Mouse (Mus musculus) embryonic facial prominence, embryonic 13.5 days (tissue): ENCODE results near the gene Tbc1d2. TPM values are rescaled to one million over a fixed set of nuclear protein-coding genes. Genes with fewer than 3 reads are reported as not detected.
"Not testable (repeated sequence)": the region's sequence is repeated elsewhere in the genome, so short reads cannot be mapped to it uniquely, and the experiment has no call there.

Experiments
- ATAC-seq: fragments of 200-750 bp; cut with Nextera tagmentation; 2 replicates; pipeline ENCODE4 v1.8.0; 2017; ENCODE audit warnings: low read depth; ENCODE audit not compliant: insufficient number of reproducible peaks, insufficient read depth, low FRiP score, low TSS enrichment
- H3K27ac ChIP-seq: fragments of 300-500 bp; sonication (generic); 2 replicates; pipeline ENCODE4 v1.5.1; 2015; ENCODE audit warnings: moderate library complexity, mild to moderate bottlenecking, inconsistent platforms
- H3K27me3 ChIP-seq: fragments of 300-500 bp; sonication (generic); 2 replicates; pipeline ENCODE4 v1.6.1; 2015; ENCODE audit warnings: mild to moderate bottlenecking, inconsistent platforms
- H3K36me3 ChIP-seq: fragments of 300-500 bp; sonication (generic); 2 replicates; pipeline ENCODE4 v1.6.1; 2015; ENCODE audit warnings: mild to moderate bottlenecking, inconsistent platforms
- H3K4me1 ChIP-seq: fragments of 300-500 bp; sonication (generic); 2 replicates; pipeline ENCODE4 v1.6.1; 2015; ENCODE audit warnings: inconsistent platforms
- H3K4me2 ChIP-seq: fragments of 300-500 bp; sonication (generic); 2 replicates; pipeline ENCODE4 v1.6.1; 2015; ENCODE audit warnings: moderate library complexity, mild to moderate bottlenecking, inconsistent platforms
- H3K4me3 ChIP-seq: fragments of 300-500 bp; sonication (generic); 2 replicates; pipeline ENCODE4 v1.5.1; 2015; ENCODE audit warnings: mild to moderate bottlenecking, inconsistent platforms
- H3K9ac ChIP-seq: fragments of 300-500 bp; sonication (generic); 2 replicates; pipeline ENCODE4 v1.6.1; 2015; ENCODE audit warnings: mild to moderate bottlenecking, inconsistent platforms
- H3K9me3 ChIP-seq: fragments of 300-500 bp; sonication (generic); 2 replicates; pipeline ENCODE4 v1.6.1; 2016; ENCODE audit warnings: inconsistent platforms
- WGBS: fragments of 180-500 bp; shearing (Covaris S2); methylation state at CpG from one replicate; pipeline ENCODE4 v1.1.7; 2015; ENCODE audit warnings: mixed read lengths; 5-methylcytosine and 5-hydroxymethylcytosine counted together
- polyA plus RNA-seq: library from polyadenylated mRNA; unstranded; fragments of >200 nt; fragmentation: Nextera tagmentation; extraction: Ambion mirVana; gene quantifications from 2 replicates; pipeline ENCODE4 v1.2.1, GENCODE M21; 2015

Gene Tbc1d2
- polyA plus RNA-seq, 1 experiment from 2014 or later: 2.8 TPM

DNA sequence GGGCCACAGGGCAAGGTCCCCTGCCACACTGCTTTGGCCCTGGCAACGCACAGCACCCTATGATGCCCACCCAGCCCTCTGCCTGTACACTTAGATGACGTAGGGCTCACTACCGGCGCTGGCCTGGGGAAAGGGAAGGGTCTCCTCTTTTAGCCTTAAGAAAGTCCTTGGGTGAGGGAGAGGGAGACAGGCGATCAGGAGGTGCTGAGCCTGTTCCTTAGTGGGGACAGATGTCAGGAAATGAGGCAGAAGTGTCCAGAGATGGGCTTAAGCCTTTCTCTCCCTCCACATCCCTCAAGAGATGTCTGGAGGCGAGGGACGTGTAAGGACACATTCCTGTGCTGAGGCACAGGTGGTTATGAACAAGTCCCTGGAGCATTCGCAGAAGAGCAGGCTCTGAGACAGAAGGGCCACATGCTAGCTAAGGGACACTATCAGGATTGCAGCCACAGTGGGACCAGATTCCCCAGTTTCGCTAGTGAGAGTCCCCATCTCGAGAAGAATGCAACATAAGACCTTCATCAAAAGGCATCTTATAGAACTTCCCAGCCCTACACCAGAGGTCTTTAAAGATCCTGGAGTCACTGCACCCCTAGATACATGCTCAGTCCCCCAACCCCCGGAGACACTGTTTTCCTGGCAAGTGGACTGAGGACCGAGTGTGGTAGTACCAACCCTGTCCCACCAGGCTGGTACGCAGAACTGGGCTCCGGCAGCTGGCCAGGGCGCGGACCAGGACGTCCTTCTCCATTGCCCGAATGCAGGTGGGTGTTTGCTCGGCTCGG is 49.3 kb downstream of the Tbc1d2 start:
- H3K9ac ChIP-seq: peak overlapping the region; percentile 70

DNA sequence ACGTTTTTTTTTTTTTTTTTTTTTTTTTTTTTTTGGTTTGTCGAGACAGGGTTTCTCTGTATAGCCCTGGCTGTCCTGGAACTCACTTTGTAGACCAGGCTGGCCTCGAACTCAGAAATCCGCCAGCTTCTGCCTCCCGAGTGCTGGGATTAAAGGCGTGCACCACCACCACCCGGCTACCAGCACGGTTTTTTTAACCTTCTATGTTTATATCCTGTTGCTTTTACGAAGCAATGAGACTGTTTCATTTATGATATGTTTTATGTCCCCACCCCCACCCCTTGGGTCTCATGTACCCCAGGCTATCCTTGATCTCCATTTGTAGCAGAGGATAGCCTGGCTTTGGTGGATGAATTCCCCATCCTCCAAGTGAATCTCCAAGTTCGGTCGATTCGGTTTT is 50.4 kb downstream of the Tbc1d2 start:
- H3K4me3 ChIP-seq, H3K9ac ChIP-seq, H3K36me3 ChIP-seq, ATAC-seq, H3K27ac ChIP-seq, H3K4me2 ChIP-seq, H3K9me3 ChIP-seq: not testable (repeated sequence)
- WGBS: 76% methylated on average over 12 of the region's 12 CpGs
- Histone ChIP-seq H3K27me3 (peaks cover 60% of the 10 kb centered on the region), H3K4me1 (peaks cover 16% of the 10 kb centered on the region)

More for the DNA sequence above, 49.3 kb downstream of the Tbc1d2 start:
- Histone ChIP-seq H3K4me2 (peak overlapping the region; percentile 98), H3K36me3 (no peaks in the 10 kb centered on the region), H3K27ac (no peak overlapping the region), H3K27me3 (peaks cover 60% of the 10 kb centered on the region), H3K4me3 (peak overlapping the region; percentile 61), H3K9me3 (no peaks in the 10 kb centered on the region), H3K4me1 (peaks cover 19% of the 10 kb centered on the region)
- ATAC-seq: no peak
- 34% methylated on average over 20 of the region's 20 CpGs for WGBS

DNA sequence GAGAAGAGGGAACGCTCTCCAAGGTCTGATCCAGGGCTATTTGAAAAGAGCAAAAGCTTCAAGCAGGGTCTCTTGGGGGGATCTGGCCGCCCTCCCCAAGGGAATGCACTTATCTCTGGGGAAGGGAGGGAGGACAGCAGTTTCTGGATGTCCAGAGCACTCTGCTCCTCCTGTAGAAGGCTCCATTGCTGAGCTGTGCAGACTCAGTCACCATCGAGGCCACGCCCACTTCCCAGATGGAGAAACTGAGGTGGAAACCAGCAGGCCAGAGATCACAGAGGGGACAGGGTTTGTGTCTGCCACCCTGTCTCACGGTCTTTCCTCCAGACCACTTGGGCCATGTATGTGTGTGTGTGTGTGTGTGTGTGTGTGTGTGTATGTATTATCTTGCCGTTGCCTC is 51.0 kb downstream of the Tbc1d2 start:
- ATAC-seq: no peak
- WGBS: 74% methylated on average over 6 of the region's 6 CpGs
- no peak overlapping the region for H3K27ac ChIP-seq
- no peaks in the 10 kb centered on the region for H3K9me3 ChIP-seq
- H3K27me3 ChIP-seq: peaks cover 60% of the 10 kb centered on the region
- H3K4me3 ChIP-seq: no peak overlapping the region
- no peaks in the 10 kb centered on the region for H3K36me3 ChIP-seq
- no peak overlapping the region for H3K9ac ChIP-seq
- H3K4me2 ChIP-seq: no peak overlapping the region
- peaks cover 10% of the 10 kb centered on the region for H3K4me1 ChIP-seq

DNA sequence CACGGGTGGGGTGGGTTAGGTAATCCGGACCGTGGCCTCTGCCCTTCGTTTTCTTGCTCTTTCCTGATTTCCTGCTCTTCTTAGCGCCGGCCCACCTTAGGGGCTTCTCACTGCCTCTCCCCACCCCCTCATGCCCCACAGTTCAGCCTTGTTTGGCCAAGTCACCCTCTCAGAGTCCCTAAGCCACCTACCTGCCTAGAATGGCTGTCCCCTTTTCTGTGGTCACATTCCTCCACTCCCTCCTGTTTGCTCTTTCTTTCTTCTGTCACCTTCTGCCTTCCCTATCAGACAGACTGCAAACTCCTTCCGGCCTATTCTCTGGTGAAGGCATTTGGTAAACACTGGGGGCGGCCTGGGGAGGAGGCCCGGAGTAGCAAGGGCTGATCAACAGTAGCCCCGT is 51.9 kb downstream of the Tbc1d2 start:
- Histone ChIP-seq H3K4me1 (peaks cover 10% of the 10 kb centered on the region), H3K9ac (no peak overlapping the region), H3K36me3 (no peaks in the 10 kb centered on the region), H3K4me2 (no peak overlapping the region), H3K9me3 (no peaks in the 10 kb centered on the region), H3K27me3 (peaks cover 55% of the 10 kb centered on the region), H3K27ac (no peak overlapping the region), H3K4me3 (no peak overlapping the region)
- no peak for ATAC-seq
- WGBS: 57% methylated on average over 10 of the region's 10 CpGs

DNA sequence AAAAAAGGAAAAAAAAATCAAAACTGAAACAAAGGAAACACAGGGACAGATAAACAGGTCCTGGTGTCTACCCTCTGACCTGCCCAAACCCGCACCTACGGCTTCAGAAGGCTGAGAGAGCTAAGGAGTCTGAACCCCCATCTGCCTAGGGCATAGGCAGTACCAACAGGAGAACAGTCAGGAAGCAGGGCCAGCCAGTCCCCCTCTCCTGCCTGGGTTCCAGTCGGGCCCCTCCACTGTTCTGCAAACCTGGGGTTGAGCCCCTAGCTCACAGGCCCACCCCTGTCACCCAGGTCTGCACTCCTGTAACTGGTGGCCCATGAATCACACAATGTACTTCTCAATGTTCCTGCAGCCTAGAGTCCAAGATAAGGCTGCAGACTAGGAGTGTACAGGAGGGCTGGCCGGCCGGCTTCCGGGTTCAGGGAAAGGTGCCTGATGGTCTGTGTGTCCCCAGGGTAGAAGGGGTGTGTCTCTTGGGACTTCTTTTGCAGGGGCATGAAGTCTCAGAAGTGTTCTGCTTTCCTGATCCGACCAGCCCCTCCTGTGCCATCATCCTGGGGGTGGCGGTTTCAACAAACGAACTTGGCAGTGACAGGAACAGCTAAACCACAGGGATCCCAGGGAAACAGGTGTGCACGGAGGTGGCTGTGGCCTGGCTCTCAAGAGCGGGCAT is 52.6 kb downstream of the Tbc1d2 start:
- no peaks in the 10 kb centered on the region for H3K9me3 ChIP-seq
- H3K36me3 ChIP-seq: no peaks in the 10 kb centered on the region
- no peak overlapping the region for H3K9ac ChIP-seq
- H3K27ac ChIP-seq: no peak overlapping the region
- H3K4me3 ChIP-seq: no peak overlapping the region
- WGBS: 62% methylated on average over 11 of the region's 11 CpGs
- no peak overlapping the region for H3K4me2 ChIP-seq
- H3K27me3 ChIP-seq: peaks cover 48% of the 10 kb centered on the region
- no peak for ATAC-seq
- H3K4me1 ChIP-seq: peaks cover 10% of the 10 kb centered on the region

DNA sequence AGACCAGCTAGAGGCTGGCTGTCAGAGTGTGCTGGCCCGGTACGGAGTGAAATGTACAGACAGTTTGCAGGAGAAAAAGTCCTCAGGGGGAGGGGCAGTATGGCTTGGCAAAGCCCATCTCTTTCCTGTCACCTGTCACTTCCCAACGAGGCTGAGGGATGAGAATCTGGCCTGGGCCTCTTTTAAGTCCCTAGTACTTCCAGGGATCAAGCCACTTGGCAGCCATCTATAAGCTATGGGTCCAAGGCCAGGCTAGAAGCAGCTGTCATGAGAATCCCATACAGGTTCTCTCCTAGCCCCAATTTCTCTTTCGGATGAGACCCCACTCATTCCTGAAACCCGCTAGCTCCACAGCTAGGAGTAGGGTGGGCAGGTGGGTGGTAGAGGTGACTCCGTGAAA is 53.6 kb downstream of the Tbc1d2 start:
- Histone ChIP-seq H3K27me3 (peaks cover 37% of the 10 kb centered on the region), H3K9me3 (no peaks in the 10 kb centered on the region), H3K4me3 (no peak overlapping the region), H3K4me2 (no peak overlapping the region), H3K4me1 (peaks cover 7% of the 10 kb centered on the region), H3K27ac (no peak overlapping the region), H3K36me3 (no peaks in the 10 kb centered on the region), H3K9ac (no peak overlapping the region)
- WGBS: 79% methylated on average over 6 of the region's 6 CpGs
- no peak for ATAC-seq

DNA sequence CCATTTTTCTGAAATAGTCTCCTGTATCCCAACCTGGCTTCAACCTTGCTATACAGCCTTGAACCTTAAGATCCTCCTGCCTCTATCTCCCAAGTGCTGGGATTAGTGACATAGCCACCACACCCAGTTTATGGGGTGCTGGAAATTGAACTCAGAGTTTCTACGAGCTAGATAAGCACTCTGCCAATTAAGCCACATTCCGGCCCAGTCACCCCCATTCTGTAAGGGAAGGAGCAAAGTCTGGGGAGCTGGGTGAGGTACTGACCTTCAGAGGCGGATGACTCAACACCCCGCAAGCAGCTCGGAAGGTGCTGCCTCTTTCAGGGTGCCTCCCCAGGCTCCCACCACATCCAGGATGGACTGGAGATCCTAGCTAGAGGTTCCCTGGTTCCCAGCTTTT is 55.9 kb downstream of the Tbc1d2 start:
- ATAC-seq: no peak
- H3K27ac ChIP-seq: no peak overlapping the region
- H3K4me1 ChIP-seq: no peaks in the 10 kb centered on the region
- no peak overlapping the region for H3K4me3 ChIP-seq
- no peaks in the 10 kb centered on the region for H3K9me3 ChIP-seq
- H3K27me3 ChIP-seq: peaks cover 17% of the 10 kb centered on the region
- no peaks in the 10 kb centered on the region for H3K36me3 ChIP-seq
- H3K9ac ChIP-seq: no peak overlapping the region
- no peak overlapping the region for H3K4me2 ChIP-seq
- 81% methylated on average over 5 of the region's 5 CpGs for WGBS

DNA sequence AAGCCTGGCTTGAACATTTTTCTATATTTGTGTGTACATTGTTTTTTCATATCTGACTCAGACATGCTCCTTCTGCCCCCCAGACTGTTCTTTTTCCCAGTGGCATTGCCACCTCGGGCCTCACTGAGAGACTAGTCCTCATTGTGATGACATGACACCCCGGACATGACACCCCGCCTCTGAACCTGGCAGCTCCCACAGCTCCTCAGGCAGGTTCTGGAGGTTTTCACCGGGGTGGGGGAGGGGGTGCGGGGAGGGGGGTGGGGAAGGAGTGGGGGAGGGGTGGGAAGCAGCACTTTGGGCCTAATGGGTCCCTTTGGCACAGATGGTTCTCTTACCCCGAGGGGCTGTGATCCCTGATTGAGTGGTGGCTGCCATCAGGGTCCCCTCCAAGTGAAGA is 56.5 kb downstream of the Tbc1d2 start:
- Histone ChIP-seq H3K9ac (no peak overlapping the region), H3K4me2 (no peak overlapping the region), H3K27ac (no peak overlapping the region), H3K4me1 (no peaks in the 10 kb centered on the region), H3K27me3 (peaks cover 13% of the 10 kb centered on the region), H3K36me3 (no peaks in the 10 kb centered on the region), H3K4me3 (no peak overlapping the region), H3K9me3 (no peaks in the 10 kb centered on the region)
- WGBS: 40% methylated on average over 6 of the region's 6 CpGs
- ATAC-seq: no peak

DNA sequence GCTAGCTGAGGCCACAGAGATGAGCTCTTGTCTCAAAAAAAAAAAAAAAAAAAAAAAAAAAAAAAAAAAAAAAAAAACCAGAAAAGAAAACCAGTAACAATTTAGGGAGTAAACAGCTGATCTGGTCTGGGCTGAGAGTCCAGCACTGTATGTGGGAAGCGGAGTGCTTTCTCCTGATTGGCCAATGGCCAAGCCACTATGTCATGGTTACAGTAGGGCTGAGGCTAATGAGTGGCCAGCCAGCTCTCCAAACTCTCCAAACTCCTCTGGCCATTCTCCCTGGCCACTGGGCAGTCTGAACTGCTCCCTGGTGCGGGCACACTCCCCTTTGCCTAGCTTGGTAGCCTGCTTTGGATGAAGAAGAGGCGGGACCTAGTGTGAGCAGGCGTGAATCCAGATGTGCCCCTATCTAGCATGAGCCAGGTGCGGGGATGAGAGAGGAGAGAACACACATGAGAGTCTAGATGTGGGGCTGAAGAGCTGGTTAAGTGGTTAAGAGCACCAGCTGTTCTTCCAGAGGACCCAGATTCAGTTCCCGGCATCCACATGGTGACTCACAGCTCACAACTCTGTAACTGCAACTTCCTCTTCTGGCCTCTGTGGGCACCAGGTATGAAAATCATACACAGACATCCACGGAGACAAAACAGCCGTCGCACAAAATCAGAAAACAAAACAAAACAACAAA is 58.0 kb downstream of the Tbc1d2 start:
- no peak overlapping the region for H3K9ac ChIP-seq
- WGBS: 87% methylated on average over 9 of the region's 9 CpGs
- no peak for ATAC-seq
- no peak overlapping the region for H3K4me3 ChIP-seq
- no peaks in the 10 kb centered on the region for H3K9me3 ChIP-seq
- H3K27me3 ChIP-seq: no peaks in the 10 kb centered on the region
- H3K4me1 ChIP-seq: no peaks in the 10 kb centered on the region
- no peaks in the 10 kb centered on the region for H3K36me3 ChIP-seq
- no peak overlapping the region for H3K27ac ChIP-seq
- H3K4me2 ChIP-seq: no peak overlapping the region

DNA sequence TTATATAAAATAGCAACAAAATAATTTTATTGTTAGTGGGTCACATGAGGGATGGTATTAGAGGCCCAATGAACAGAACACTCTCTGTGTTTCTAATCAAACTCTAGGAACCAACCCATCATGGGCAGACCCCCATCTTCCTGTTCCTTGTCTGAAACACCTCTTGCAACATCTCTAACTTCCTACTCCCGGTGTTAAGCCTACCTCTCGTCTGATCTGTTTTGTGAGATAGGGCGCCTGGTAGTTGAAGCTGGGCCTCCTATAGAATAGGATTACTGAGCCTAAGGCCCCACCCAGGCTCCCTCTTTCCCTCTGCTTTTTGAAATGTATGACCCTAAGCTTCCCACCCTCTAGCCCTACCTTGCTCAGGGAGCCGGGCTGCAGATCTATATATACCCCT is 59.2 kb downstream of the Tbc1d2 start:
- no peak for ATAC-seq
- 72% methylated on average over 4 of the region's 4 CpGs for WGBS
- Histone ChIP-seq H3K27ac (no peak overlapping the region), H3K9me3 (no peaks in the 10 kb centered on the region), H3K4me2 (no peak overlapping the region), H3K4me1 (0 out of 2 replicates have a peak, but pooled peaks cover 1% of the 10 kb centered on the region), H3K4me3 (no peak overlapping the region), H3K9ac (no peak overlapping the region), H3K36me3 (no peaks in the 10 kb centered on the region), H3K27me3 (no peaks in the 10 kb centered on the region)

DNA sequence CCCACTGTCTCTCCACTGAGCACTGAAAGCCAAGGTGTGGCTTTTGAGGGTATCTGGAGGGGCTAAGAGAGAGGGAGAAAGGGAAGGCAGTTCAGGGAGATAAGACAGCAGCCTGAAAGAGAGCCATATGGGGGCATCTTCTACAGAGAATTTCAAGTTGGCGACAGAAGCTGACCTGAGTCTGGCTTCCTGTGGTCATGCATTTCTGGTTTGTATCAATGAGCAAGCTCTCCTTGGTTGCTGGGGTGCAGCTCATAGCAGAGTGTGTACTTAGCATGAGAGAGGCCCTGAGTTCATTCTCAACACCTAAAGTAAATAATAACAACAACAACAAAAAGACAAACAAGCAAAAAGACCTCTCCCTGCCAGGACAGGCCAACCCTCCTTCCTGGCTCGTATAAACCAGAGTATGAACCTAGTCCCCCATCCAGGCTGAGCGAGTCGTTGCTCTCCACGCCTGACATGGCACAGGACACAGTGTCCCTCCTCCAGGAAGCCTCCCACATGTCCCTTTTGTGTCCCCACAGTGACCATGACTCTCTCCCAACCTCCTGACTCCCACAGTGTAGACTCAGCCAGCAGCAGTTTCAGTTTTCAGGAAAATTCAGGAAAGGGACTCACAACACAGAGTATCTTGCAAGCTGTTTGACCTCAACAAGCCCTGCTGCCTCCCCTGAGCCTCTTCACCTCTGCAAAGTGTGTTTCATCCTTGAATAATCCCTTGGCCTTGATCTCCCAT is 59.9 kb downstream of the Tbc1d2 start:
- H3K9me3 ChIP-seq: no peaks in the 10 kb centered on the region
- no peaks in the 10 kb centered on the region for H3K27me3 ChIP-seq
- H3K4me2 ChIP-seq: no peak overlapping the region
- no peak overlapping the region for H3K9ac ChIP-seq
- no peak overlapping the region for H3K4me3 ChIP-seq
- 77% methylated on average over 5 of the region's 5 CpGs for WGBS
- H3K4me1 ChIP-seq: 0 out of 2 replicates have a peak, but pooled peaks cover 3% of the 10 kb centered on the region
- ATAC-seq: no peak
- H3K27ac ChIP-seq: no peak overlapping the region
- H3K36me3 ChIP-seq: no peaks in the 10 kb centered on the region
